Mouse (Mus musculus) forebrain, embryonic 13.5 days (tissue): ENCODE measurements around the gene Hacd4. TPM values are rescaled to one million over a fixed set of nuclear protein-coding genes. Genes with fewer than 3 reads are reported as not detected.

Source experiments
- ATAC-seq: fragments of 200-750 bp; cut with Nextera tagmentation; 2 replicates; pipeline ENCODE4 v1.8.0; 2017
- H3K27ac ChIP-seq: fragments of 300-500 bp; sonication (generic); 2 replicates; pipeline ENCODE4 v1.5.1; 2015; ENCODE audit warnings: inconsistent platforms, mild to moderate bottlenecking, moderate library complexity
- H3K27me3 ChIP-seq: fragments of 300-500 bp; sonication (generic); 2 replicates; pipeline ENCODE4 v1.6.1; 2015; ENCODE audit warnings: mild to moderate bottlenecking, inconsistent platforms
- H3K36me3 ChIP-seq: fragments of 300-500 bp; sonication (generic); 2 replicates; pipeline ENCODE4 v1.6.1; 2015; ENCODE audit warnings: mild to moderate bottlenecking, inconsistent platforms; ENCODE audit not compliant: poor library complexity, severe bottlenecking
- H3K4me1 ChIP-seq: fragments of 300-500 bp; sonication (generic); 2 replicates; pipeline ENCODE4 v1.6.1; 2015; ENCODE audit warnings: inconsistent platforms
- H3K4me2 ChIP-seq: fragments of 300-500 bp; sonication (generic); 2 replicates; pipeline ENCODE4 v1.6.1; 2015; ENCODE audit warnings: inconsistent platforms, mild to moderate bottlenecking, moderate library complexity
- H3K4me3 ChIP-seq: fragments of 300-500 bp; sonication (generic); 2 replicates; pipeline ENCODE4 v1.5.1; 2015; ENCODE audit warnings: mild to moderate bottlenecking, inconsistent platforms
- H3K9ac ChIP-seq: fragments of 300-500 bp; sonication (generic); 2 replicates; pipeline ENCODE4 v1.6.1; 2015; ENCODE audit warnings: mild to moderate bottlenecking, inconsistent platforms
- H3K9me3 ChIP-seq: fragments of 300-500 bp; sonication (generic); replicated peaks from 2 replicates; pipeline ENCODE4 v1.6.1; 2016; ENCODE audit warnings: inconsistent platforms
- WGBS: fragments of 180-500 bp; shearing (Covaris S2); methylation state at CpG from one replicate; pipeline ENCODE4 v1.1.7; 2015; 5-methylcytosine and 5-hydroxymethylcytosine counted together
- polyA plus RNA-seq: library from polyadenylated mRNA; unstranded; fragments of >200 nt; fragmentation: Nextera tagmentation; extraction: Ambion mirVana; gene quantifications from 2 replicates; pipeline ENCODE4 v1.2.1, GENCODE M21; 2015

Gene Hacd4
- 1.9 and 2.0 TPM in 2 replicates for polyA plus RNA-seq

DNA sequence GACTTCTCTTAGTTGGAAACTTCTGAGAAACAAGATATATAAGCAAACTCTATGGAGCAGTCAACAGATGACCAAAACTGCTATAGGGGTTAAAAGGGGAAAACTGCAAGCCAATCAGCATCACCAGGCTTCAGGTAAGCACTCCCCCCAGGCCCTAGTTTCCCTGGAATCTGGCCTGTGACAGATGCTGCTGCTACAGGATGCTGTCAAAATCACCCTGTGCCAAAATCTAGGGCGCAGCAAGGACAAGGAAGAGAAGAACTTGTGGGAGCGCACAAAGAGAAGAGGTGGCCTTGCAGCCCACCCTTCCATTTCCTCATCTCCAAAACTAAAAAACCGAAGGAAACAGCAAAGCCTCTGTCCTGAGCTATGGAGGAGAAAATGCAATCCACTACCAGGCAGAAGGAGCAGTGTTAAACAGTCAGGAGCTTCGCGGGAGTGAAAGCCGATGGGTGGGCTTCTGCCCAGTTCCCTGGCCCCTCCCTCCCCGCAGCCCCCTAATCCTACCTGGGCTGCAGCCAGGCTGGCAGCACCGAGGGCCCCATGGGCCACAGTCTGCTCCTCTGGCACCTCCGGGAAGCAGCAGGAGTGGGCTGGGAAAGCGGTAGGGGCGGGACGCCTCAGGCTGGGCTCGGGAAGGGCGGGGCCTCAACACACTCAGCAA is at the start of gene Hacd4:
TSS of gene Hacd4 (minus strand) at position 603 of the 664 bp plus-strand sequence.
- no peaks in the 10 kb centered on the region for H3K9me3 ChIP-seq
- no peak within 1 kb of the TSS for H3K27ac ChIP-seq
- no peaks in the 10 kb centered on the region for H3K27me3 ChIP-seq
- peak within 1 kb of the TSS; percentile 31 for H3K4me3 ChIP-seq
- peak; percentile 92 for ATAC-seq
- 10% methylated on average over 14 of the region's 14 CpGs for WGBS
- H3K4me2 ChIP-seq, result peak within 1 kb of the TSS; percentile 61
- peak within 1 kb of the TSS; percentile 49; the same call in 1 of the 2 replicates for H3K9ac ChIP-seq
- H3K36me3 ChIP-seq, result no peaks in the 10 kb centered on the region
- H3K4me1 ChIP-seq, result peaks cover 12% of the 10 kb centered on the region

DNA sequence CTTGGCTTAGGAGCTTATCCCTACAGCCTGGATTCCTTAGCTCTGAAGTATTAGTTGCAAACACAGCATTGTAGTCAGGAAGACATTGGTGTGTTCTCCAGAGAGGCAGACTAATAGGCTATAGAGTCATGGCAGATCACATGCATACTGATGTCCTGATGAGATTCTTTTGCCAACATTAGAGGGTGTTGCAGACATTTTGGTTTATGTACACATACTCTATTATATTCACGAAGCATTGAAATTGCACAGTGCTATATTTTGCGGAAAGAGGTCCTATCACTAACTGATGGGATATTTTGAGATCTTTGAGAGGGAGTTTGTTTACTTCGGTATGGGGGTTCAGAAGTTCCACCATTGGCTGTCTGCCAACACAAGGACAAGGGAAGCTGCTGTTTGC is 49.4 kb upstream of the Hacd4 start:
- 83% methylated on average over 3 of the region's 3 CpGs for WGBS
- H3K4me1 ChIP-seq, result no peaks in the 10 kb centered on the region
- no peaks in the 10 kb centered on the region for H3K27me3 ChIP-seq
- H3K9ac ChIP-seq, result no peak overlapping the region
- no peak overlapping the region for H3K27ac ChIP-seq
- no peaks in the 10 kb centered on the region for H3K9me3 ChIP-seq
- ATAC-seq, result no peak
- H3K4me2 ChIP-seq, result no peak overlapping the region
- no peaks in the 10 kb centered on the region for H3K36me3 ChIP-seq
- no peak overlapping the region for H3K4me3 ChIP-seq

DNA sequence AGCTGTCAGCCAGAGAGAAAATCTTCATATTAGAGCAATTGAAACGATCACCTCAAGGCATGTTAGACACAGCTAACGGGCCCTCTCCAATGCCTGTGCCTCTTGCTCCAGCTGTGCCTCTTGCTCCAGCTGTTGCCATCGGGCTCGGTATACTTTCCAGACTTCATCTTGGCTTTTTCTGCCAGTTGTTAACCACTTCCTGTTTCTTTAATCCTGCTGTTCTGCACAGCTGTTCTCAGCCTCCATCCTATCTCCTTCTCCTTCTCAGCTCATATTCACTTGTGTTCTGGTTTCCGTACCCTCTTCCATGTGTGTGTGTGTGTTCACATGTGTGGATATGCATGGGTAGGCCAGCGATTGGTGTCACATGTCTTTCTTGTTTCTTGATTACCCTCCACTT is 41.4 kb upstream of the Hacd4 start:
- no peaks in the 10 kb centered on the region for H3K27me3 ChIP-seq
- no peaks in the 10 kb centered on the region for H3K9me3 ChIP-seq
- no peak overlapping the region for H3K4me2 ChIP-seq
- no peaks in the 10 kb centered on the region for H3K4me1 ChIP-seq
- no peaks in the 10 kb centered on the region for H3K36me3 ChIP-seq
- ATAC-seq, result no peak
- H3K4me3 ChIP-seq, result no peak overlapping the region
- WGBS, result 91% methylated on average over 6 of the region's 6 CpGs
- no peak overlapping the region for H3K9ac ChIP-seq
- no peak overlapping the region for H3K27ac ChIP-seq

GRCm38 (mm10) chr4:88478809-88479186 is 40.1 kb upstream of the Hacd4 start:
- no peak for ATAC-seq
- WGBS, result 92% methylated on average over 9 of the region's 9 CpGs
- no peak overlapping the region for H3K27ac ChIP-seq
- no peaks in the 10 kb centered on the region for H3K9me3 ChIP-seq
- no peaks in the 10 kb centered on the region for H3K36me3 ChIP-seq
- no peak overlapping the region for H3K4me3 ChIP-seq
- H3K4me1 ChIP-seq, result no peaks in the 10 kb centered on the region
- no peak overlapping the region for H3K9ac ChIP-seq
- no peak overlapping the region for H3K4me2 ChIP-seq
- no peaks in the 10 kb centered on the region for H3K27me3 ChIP-seq

- no peaks in the 10 kb centered on the region for H3K9me3 ChIP-seq
- H3K4me1 ChIP-seq, result no peaks in the 10 kb centered on the region
- 91% methylated on average over 4 of the region's 4 CpGs for WGBS
- H3K4me2 ChIP-seq, result no peak overlapping the region
- no peaks in the 10 kb centered on the region for H3K36me3 ChIP-seq
- H3K27me3 ChIP-seq, result no peaks in the 10 kb centered on the region
- ATAC-seq, result no peak
- no peak overlapping the region for H3K9ac ChIP-seq
- no peak overlapping the region for H3K4me3 ChIP-seq
- no peak overlapping the region for H3K27ac ChIP-seq
Measured at GRCm38 (mm10) chr4:88478177-88478808, 39.6 kb upstream of the Hacd4 start.

DNA sequence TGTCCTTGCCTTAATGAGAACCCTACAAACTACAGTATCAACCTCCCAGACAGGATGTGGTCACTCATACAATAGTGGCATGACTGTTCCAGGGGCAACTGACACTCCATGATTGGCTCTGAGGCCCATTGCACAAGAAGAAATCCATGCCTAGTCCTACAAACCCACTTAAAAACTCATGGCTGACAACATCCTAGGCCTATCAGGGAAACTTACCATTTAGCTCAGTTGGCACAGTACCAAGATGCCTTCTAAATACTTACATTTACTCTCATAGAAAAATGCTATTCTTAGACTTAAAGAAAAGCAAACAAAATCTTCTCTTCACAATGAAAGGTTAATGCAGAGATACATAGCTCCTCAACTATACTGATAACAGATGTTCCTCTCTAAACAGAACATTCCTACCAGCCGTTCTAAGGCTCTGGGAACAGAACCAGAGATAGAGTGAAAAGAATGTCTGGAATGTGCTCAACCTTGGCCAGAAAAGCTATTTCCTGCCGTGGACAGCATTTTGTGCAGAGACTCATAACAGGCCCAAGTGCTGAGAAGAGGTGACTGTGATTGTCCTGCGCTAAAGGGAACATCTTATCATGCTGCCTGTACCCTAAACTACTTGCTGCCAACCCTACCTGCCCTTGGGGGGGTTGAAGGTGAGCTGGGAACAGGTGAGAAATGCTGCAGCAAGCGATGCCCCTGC is 37.9 kb upstream of the Hacd4 start:
- no peak overlapping the region for H3K9ac ChIP-seq
- H3K4me3 ChIP-seq, result no peak overlapping the region
- no peak overlapping the region for H3K27ac ChIP-seq
- no peaks in the 10 kb centered on the region for H3K9me3 ChIP-seq
- H3K36me3 ChIP-seq, result no peaks in the 10 kb centered on the region
- H3K4me2 ChIP-seq, result no peak overlapping the region
- H3K27me3 ChIP-seq, result no peaks in the 10 kb centered on the region
- H3K4me1 ChIP-seq, result no peaks in the 10 kb centered on the region
- no peak for ATAC-seq
- WGBS, result 72% methylated on average over 4 of the region's 4 CpGs

DNA sequence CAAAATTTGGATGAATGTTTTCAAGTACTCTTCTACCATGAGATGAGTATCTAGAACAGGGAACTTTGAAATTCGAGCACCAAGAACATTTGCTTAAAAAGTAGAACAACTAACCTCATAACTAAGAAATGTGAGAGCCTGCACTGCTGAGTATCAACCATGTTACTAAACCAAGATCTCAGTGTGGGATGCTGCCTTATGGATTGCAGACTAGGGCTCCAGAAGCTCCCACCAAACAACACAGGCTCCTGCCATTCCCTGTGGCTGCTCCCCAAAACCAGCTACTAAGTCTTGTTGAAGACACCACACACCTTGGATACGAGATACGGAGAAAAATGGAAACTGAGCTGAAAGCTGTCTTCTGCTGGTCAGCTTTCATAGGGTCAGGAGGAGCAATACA is 37.4 kb upstream of the Hacd4 start:
- 88% methylated on average over 3 of the region's 3 CpGs for WGBS
- no peak overlapping the region for H3K4me2 ChIP-seq
- no peak overlapping the region for H3K4me3 ChIP-seq
- ATAC-seq, result no peak
- no peaks in the 10 kb centered on the region for H3K4me1 ChIP-seq
- no peaks in the 10 kb centered on the region for H3K27me3 ChIP-seq
- no peaks in the 10 kb centered on the region for H3K9me3 ChIP-seq
- H3K9ac ChIP-seq, result no peak overlapping the region
- no peak overlapping the region for H3K27ac ChIP-seq
- H3K36me3 ChIP-seq, result no peaks in the 10 kb centered on the region

DNA sequence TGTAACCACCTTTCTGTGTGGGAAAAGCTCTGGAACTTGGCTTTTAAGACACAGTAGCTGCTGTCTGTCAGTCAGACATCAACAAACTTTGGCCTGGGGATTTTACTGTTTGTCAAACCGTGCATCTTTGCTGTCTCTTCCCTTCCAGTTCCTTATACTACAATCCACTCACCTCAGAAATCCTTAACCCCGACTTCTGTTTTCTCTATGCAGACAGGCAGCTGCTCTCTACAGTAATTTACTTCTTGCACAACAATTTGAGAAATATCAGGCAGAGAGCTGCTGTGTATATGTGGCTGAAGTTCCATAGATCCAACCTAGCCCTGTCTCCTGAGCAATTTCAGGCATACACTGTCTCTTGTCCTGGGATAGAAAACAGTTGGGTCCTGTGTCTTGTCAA is 32.8 kb upstream of the Hacd4 start:
- H3K27ac ChIP-seq, result no peak overlapping the region
- no peaks in the 10 kb centered on the region for H3K27me3 ChIP-seq
- H3K9me3 ChIP-seq, result no peaks in the 10 kb centered on the region
- H3K9ac ChIP-seq, result no peak overlapping the region
- no peaks in the 10 kb centered on the region for H3K36me3 ChIP-seq
- ATAC-seq, result no peak
- 84% methylated on average over 2 of the region's 2 CpGs for WGBS
- H3K4me1 ChIP-seq, result no peaks in the 10 kb centered on the region
- H3K4me3 ChIP-seq, result no peak overlapping the region
- H3K4me2 ChIP-seq, result no peak overlapping the region

DNA sequence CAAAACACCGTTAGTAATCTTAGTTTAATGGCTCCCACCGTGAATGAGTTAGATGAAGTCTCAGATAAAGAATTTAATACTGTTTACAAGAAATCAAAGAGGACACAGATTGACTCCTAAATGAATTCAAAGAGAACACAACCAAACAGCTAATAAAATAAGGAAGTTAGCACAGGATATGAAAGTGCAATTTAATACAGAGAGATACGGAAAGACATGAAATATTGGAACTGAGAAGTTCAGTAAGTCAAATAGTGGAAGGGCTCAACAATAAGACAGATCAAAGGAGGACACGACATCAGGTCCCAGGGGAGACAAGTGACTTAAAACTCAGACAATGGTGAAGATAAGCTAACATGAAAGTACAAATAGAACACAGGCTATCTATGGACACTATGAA is 25.8 kb upstream of the Hacd4 start:
- Histone ChIP-seq H3K9ac (no peak overlapping the region), H3K36me3 (no peaks in the 10 kb centered on the region), H3K4me3 (no peak overlapping the region), H3K4me2 (no peak overlapping the region), H3K9me3 (no peaks in the 10 kb centered on the region), H3K27ac (no peak overlapping the region), H3K4me1 (no peaks in the 10 kb centered on the region), H3K27me3 (no peaks in the 10 kb centered on the region)
- 89% methylated on average over 4 of the region's 4 CpGs for WGBS
- no peak for ATAC-seq

GRCm38 (mm10) chr4:88462981-88463646 is 24.4 kb upstream of the Hacd4 start:
- 79% methylated on average over 8 of the region's 8 CpGs for WGBS
- Histone ChIP-seq H3K27ac (no peak overlapping the region), H3K36me3 (no peaks in the 10 kb centered on the region), H3K27me3 (no peaks in the 10 kb centered on the region), H3K4me3 (no peak overlapping the region), H3K9ac (no peak overlapping the region), H3K4me2 (no peak overlapping the region), H3K4me1 (no peaks in the 10 kb centered on the region), H3K9me3 (no peaks in the 10 kb centered on the region)
- ATAC-seq, result no peak

GRCm38 (mm10) chr4:88462501-88462900 is 23.8 kb upstream of the Hacd4 start:
- Histone ChIP-seq H3K4me1 (no peaks in the 10 kb centered on the region), H3K4me3 (no peak overlapping the region), H3K9ac (no peak overlapping the region), H3K4me2 (no peak overlapping the region), H3K27ac (no peak overlapping the region), H3K36me3 (no peaks in the 10 kb centered on the region), H3K9me3 (no peaks in the 10 kb centered on the region), H3K27me3 (no peaks in the 10 kb centered on the region)
- no peak for ATAC-seq
- WGBS, result 83% methylated on average over 1 of the region's 1 CpGs

DNA sequence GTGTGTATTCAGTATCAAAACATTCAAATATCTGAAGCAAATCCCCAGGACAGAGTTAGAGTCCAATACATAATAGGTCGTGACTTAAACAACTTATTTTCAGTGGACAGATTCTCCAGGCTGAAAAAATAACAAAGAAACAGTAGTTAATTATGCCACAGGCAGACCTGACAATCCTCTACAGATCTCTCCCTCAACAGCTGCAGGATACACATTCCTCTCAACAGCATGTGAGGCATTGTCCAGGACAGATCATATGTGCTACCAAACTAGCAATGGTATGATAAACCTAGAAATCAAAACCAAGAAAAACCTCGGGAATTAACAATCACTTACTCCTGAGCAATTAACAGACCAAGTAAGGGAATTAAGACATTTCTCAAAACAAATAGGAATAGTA is 22.6 kb upstream of the Hacd4 start:
- H3K4me2 ChIP-seq, result no peak overlapping the region
- no peak overlapping the region for H3K27ac ChIP-seq
- no peak for ATAC-seq
- no peak overlapping the region for H3K9ac ChIP-seq
- no peaks in the 10 kb centered on the region for H3K36me3 ChIP-seq
- no peaks in the 10 kb centered on the region for H3K9me3 ChIP-seq
- no peaks in the 10 kb centered on the region for H3K27me3 ChIP-seq
- H3K4me1 ChIP-seq, result no peaks in the 10 kb centered on the region
- no peak overlapping the region for H3K4me3 ChIP-seq
- 82% methylated on average over 2 of the region's 2 CpGs for WGBS
